Mouse (Mus musculus) G1E (cell line): Measurements from ENCODE around the gene Cmah. TPM values are rescaled to one million over a fixed set of nuclear protein-coding genes. Genes with fewer than 3 reads are reported as not detected.
A peak's percentile ranks its signal among the peaks of the same experiment; 100 is the strongest.

Source experiments
- ATAC-seq: 2 replicates; pipeline ENCODE4 v1.8.0; 2016; ENCODE audit warnings: mild to moderate bottlenecking; ENCODE audit not compliant: insufficient number of reproducible peaks, poor library complexity, low FRiP score, severe bottlenecking; ENCODE audit errors: extremely low read depth
- DNase-seq: peaks from one replicate; pipeline ENCODE4 v3.0.0; 2012; ENCODE audit warnings: low spot score
- H3K27me3 ChIP-seq: 2 replicates; pipeline ENCODE4 v1.6.1; 2012; ENCODE audit warnings: mild to moderate bottlenecking, low read length, inconsistent platforms; ENCODE audit not compliant: insufficient read depth
- H3K36me3 ChIP-seq: replicated peaks from 2 replicates; pipeline ENCODE3; 2012; ENCODE audit warnings: mild to moderate bottlenecking, inconsistent platforms
- H3K4me1 ChIP-seq: 2 replicates; pipeline ENCODE4 v1.6.1; 2012; ENCODE audit warnings: low read depth, low read length, inconsistent platforms, mixed read lengths; ENCODE audit not compliant: insufficient read depth
- H3K4me3 ChIP-seq: 2 replicates; pipeline ENCODE4 v1.5.1; 2012; ENCODE audit warnings: low read depth, mild to moderate bottlenecking, inconsistent platforms, low read length, moderate library complexity, mixed read lengths
- H3K9me3 ChIP-seq: replicated peaks from 2 replicates; pipeline ENCODE4 v1.6.1; 2012; ENCODE audit warnings: inconsistent platforms
- CTCF ChIP-seq: IDR thresholded peaks from 2 replicates; pipeline ENCODE4 v1.5.1; 2012; ENCODE audit warnings: low read depth, low read length, inconsistent platforms, mixed read lengths
- GATA1 ChIP-seq: IDR thresholded peaks from 2 replicates; pipeline ENCODE4 v1.6.1; 2012; ENCODE audit warnings: borderline replicate concordance, low read length, inconsistent platforms, mixed read lengths
- GATA2 ChIP-seq: IDR thresholded peaks from 2 replicates; pipeline ENCODE4 v1.6.1; 2012; ENCODE audit warnings: low read depth, low read length, inconsistent platforms, borderline replicate concordance
- POLR2AphosphoS5 ChIP-seq: IDR thresholded peaks from 2 replicates; pipeline ENCODE4 v1.6.1; 2012; ENCODE audit warnings: low read depth, low read length, inconsistent platforms; ENCODE audit not compliant: insufficient replicate concordance
- TAL1 ChIP-seq: conservative IDR thresholded peaks from 2 replicates; pipeline ENCODE4 v1.6.1; 2012; ENCODE audit warnings: low read depth, low read length, inconsistent platforms, mixed read lengths
- polyA plus RNA-seq: library from polyadenylated mRNA; stranded (reverse); fragments of >175 nt; gene quantifications from 2 replicates; pipeline ENCODE4 v1.2.3, GENCODE M21; 2012
- total RNA-seq, 2 experiments: library from RNA; stranded (forward) in 1 of 2; stranded (reverse) in 1 of 2; fragments of 200-1000 nt in 1 of 2; fragments of >200 nt in 1 of 2; fragmentation: Nextera tagmentation in 1 of 2; gene quantifications; 2 replicates each; pipeline ENCODE4 v1.2.3; 2014 to 2017

Gene Cmah
- total RNA-seq (2014; fragmentation: Nextera tagmentation) (0.23 and 0.58 TPM in 2 replicates), total RNA-seq (2017) (0.12 and 0.16 TPM in 2 replicates), polyA plus RNA-seq (not detected in 2 replicates)

DNA sequence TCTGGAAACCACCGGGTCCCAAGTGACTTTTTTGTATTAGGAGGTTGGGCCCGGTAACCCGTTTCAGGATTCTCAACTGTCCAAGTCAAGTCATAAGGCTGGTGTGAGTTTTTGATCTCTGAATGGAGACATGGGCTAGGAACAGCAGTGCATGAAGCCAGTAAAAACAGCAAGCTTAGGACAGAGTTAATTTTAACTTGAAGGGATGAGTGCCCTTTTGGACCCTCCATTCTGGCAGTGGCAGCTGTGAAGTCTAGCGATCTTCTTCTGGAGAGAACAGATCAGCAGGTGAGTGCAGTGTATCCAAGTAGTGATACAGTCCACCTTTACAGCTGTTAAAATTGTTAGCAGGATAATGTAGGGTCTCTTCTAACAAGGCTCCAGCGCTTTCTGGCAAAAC lies at the start of gene Cmah:
TSS of gene Cmah (plus strand) at position 204 of the 400 bp plus-strand sequence.
- no peaks in the 10 kb centered on the region for H3K4me1 ChIP-seq
- DNase-seq, result no peak
- ATAC-seq, result no peak
- no peak within 1 kb of the TSS for H3K4me3 ChIP-seq
- H3K27me3 ChIP-seq, result no peaks in the 10 kb centered on the region; the same call in 1 of the 2 replicates
- no peaks in the 10 kb centered on the region for H3K9me3 ChIP-seq
- TF ChIP-seq GATA1 (no peak), POLR2AphosphoS5 (no peak), TAL1 (no peak), GATA2 (no peak), CTCF (no peak)
- no peaks in the 10 kb centered on the region for H3K36me3 ChIP-seq

- Histone ChIP-seq H3K27me3 (peaks cover 3% of the 10 kb centered on the region; the same call in 1 of the 2 replicates), H3K36me3 (no peaks in the 10 kb centered on the region), H3K4me1 (no peaks in the 10 kb centered on the region), H3K9me3 (no peaks in the 10 kb centered on the region), H3K4me3 (no peak overlapping the region)
- ATAC-seq, result no peak
- DNase-seq, result no peak
- TF ChIP-seq GATA2 (no peak), CTCF (no peak), POLR2AphosphoS5 (no peak), TAL1 (no peak), GATA1 (no peak)
Observed at GRCm38 (mm10) chr13:24279407-24279761, 47.8 kb upstream of the Cmah start.

GRCm38 (mm10) chr13:24279762-24280438 lies 47.3 kb upstream of the Cmah start:
- H3K9me3 ChIP-seq, result no peaks in the 10 kb centered on the region
- DNase-seq, result no peak
- H3K27me3 ChIP-seq, result peaks cover 3% of the 10 kb centered on the region; the same call in 1 of the 2 replicates
- no peak overlapping the region for H3K4me3 ChIP-seq
- H3K4me1 ChIP-seq, result no peaks in the 10 kb centered on the region
- TF ChIP-seq CTCF (no peak), POLR2AphosphoS5 (no peak), GATA2 (no peak), GATA1 (no peak), TAL1 (no peak)
- no peaks in the 10 kb centered on the region for H3K36me3 ChIP-seq
- ATAC-seq, result no peak

- peaks cover 3% of the 10 kb centered on the region; the same call in 1 of the 2 replicates for H3K27me3 ChIP-seq
- ATAC-seq, result no peak
- TF ChIP-seq GATA1 (no peak), GATA2 (no peak), POLR2AphosphoS5 (no peak), CTCF (no peak), TAL1 (no peak)
Observed at GRCm38 (mm10) chr13:24280439-24281431, 46.5 kb upstream of the Cmah start, which contains the start of gene Carmil1. Carmil1 (minus strand) TSS chr13:24280795.

DNA sequence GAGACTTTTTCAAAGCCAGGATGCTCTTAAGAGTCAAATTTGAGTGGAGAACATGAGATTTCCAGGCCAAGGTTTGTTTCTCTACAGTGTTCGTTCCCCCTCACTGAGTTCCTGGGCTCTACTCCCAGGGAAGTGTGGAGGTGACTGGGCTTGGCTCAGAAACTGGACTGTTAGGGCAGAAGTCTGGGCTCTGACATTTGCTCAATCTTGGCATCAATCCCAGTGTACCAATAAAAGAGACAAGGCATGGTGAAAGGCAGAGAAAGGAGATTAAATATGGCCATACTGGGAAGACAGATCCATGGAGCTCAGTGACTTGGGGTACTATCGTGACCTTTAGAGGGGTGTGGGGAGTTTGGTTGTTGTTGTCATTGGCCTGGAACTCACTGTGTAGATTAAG lies 39.8 kb upstream of the Cmah start:
- TF ChIP-seq GATA2 (no peak), TAL1 (no peak), CTCF (no peak), GATA1 (no peak), POLR2AphosphoS5 (no peak)
- Histone ChIP-seq H3K9me3 (no peaks in the 10 kb centered on the region), H3K36me3 (no peaks in the 10 kb centered on the region), H3K27me3 (no peaks in the 10 kb centered on the region), H3K4me1 (no peaks in the 10 kb centered on the region), H3K4me3 (no peak overlapping the region)
- no peak for DNase-seq
- ATAC-seq, result no peak

More at GRCm38 (mm10) chr13:24280439-24281431, 46.5 kb upstream of the Cmah start, which contains the start of gene Carmil1:
- Histone ChIP-seq H3K36me3 (no peaks in the 10 kb centered on the region), H3K9me3 (no peaks in the 10 kb centered on the region), H3K4me3 (no peak within 1 kb of the TSS), H3K4me1 (no peaks in the 10 kb centered on the region)
- DNase-seq, result no peak

- H3K9me3 ChIP-seq, result no peaks in the 10 kb centered on the region
- no peak for DNase-seq
- H3K4me3 ChIP-seq, result no peak overlapping the region
- TF ChIP-seq TAL1 (no peak), CTCF (peak; percentile 86)
- no peaks in the 10 kb centered on the region for H3K36me3 ChIP-seq
- H3K27me3 ChIP-seq, result peaks cover 10% of the 10 kb centered on the region; the same call in 1 of the 2 replicates
- no peak for ATAC-seq
- H3K4me1 ChIP-seq, result no peaks in the 10 kb centered on the region
Observed at GRCm38 (mm10) chr13:24297252-24297651, 30.0 kb upstream of the Cmah start.
